Mouse (Mus musculus) granulocyte monocyte progenitor cell, adult 5-6 weeks (primary cell): ENCODE measurements around the gene Slc2a5. TPM values are rescaled to one million over a fixed set of nuclear protein-coding genes. Genes with fewer than 3 reads are reported as not detected.

Experiments
- ATAC-seq: replicated peaks from 2 replicates; pipeline ENCODE4 v1.8.0; 2016; ENCODE audit warnings: mild to moderate bottlenecking, moderate TSS enrichment, inconsistent platforms; ENCODE audit not compliant: poor library complexity, severe bottlenecking
- total RNA-seq, 2 experiments: library from RNA; stranded (forward) in 1 of 2; stranded (reverse) in 1 of 2; fragments of 200-712, 200-1000 nt in 1 of 2; fragments of >200 nt in 1 of 2; fragmentation: Nextera tagmentation in 1 of 2; gene quantifications; 2 replicates each; pipeline ENCODE4 v1.2.3; 2014 to 2017

The Slc2a5 gene
- total RNA-seq, 2 experiments from 2014 or later: not detected

DNA sequence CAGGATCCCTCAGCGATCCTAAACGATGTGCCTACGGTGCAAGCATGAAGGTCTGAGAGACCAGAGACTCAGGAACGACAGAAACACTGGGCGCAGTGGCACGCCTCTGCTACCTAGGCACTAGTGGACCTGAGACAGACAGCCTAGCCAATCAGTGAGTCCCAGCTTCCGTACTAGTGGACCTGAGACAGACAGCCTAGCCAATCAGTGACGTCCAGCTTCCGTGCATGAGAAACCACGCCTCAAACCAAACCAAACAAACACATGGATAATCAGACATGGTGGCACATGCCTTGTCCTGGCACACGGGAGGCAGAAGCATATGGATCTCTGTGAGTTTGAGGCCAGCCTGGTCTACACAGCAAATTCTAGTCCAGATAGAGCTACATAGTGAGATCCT, 69.2 kb downstream of the Slc2a5 start:
- no peak for ATAC-seq

DNA sequence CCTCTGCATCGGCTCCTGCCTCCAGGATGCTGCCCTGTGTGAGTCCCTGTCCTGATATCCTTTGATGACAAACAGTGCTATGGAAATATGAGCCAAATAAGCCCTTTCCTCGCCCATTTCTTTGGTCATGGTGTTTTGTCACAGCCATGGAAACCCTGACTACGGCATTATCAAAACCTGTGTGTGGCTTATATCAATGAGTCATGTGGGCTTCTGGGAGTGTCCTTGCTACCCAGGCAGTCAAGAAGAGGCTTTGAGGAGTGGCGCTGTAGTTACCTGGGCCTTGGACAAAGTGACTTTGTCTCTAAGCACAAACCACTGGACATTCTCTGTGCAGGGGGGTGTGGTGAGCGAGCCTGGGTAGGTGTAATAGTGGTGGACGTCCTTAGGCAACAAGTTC, 73.1 kb downstream of the Slc2a5 start:
- no peak for ATAC-seq

Other genes starting within 250 kb of the Slc2a5 start
- not detected in 2 replicates for gene Spsb1, start 164.2 kb upstream of the Slc2a5 start, total RNA-seq (2014; fragmentation: Nextera tagmentation)
- gene Spsb1, start 164.2 kb upstream of the Slc2a5 start, total RNA-seq (2017): not detected in 2 replicates
- gene H6pd, start 110.3 kb upstream of the Slc2a5 start, total RNA-seq (2014; fragmentation: Nextera tagmentation): 15.3 and 18.1 TPM in 2 replicates
- gene H6pd, start 110.3 kb upstream of the Slc2a5 start, total RNA-seq (2017): 27.5 and 28.8 TPM in 2 replicates
- 0.62 and 0.94 TPM in 2 replicates for gene Gpr157, start 31.9 kb upstream of the Slc2a5 start, total RNA-seq (2014; fragmentation: Nextera tagmentation)
- gene Gpr157, start 31.9 kb upstream of the Slc2a5 start, total RNA-seq (2017): 1.6 and 2.6 TPM in 2 replicates
- not detected in 2 replicates for gene Slc2a7, start 29.7 kb downstream of the Slc2a5 start, total RNA-seq (2014; fragmentation: Nextera tagmentation)
- not detected in 2 replicates for gene Slc2a7, start 29.7 kb downstream of the Slc2a5 start, total RNA-seq (2017)
- not detected in 2 replicates for gene Car6, start 82.0 kb downstream of the Slc2a5 start, total RNA-seq (2014; fragmentation: Nextera tagmentation)
- gene Car6, start 82.0 kb downstream of the Slc2a5 start, total RNA-seq (2017): not detected in 2 replicates
- gene Eno1, start 117.4 kb downstream of the Slc2a5 start, total RNA-seq (2014; fragmentation: Nextera tagmentation): 409 and 424 TPM in 2 replicates
- 380 and 423 TPM in 2 replicates for gene Eno1, start 117.4 kb downstream of the Slc2a5 start, total RNA-seq (2017)
- 78.8 and 90.6 TPM in 2 replicates for gene Rere, start 162.4 kb downstream of the Slc2a5 start, total RNA-seq (2014; fragmentation: Nextera tagmentation)
- 11.8 and 22.7 TPM in 2 replicates for gene Rere, start 162.4 kb downstream of the Slc2a5 start, total RNA-seq (2017)